Mouse (Mus musculus) testis, adult 2 months (tissue): Measurements from ENCODE around the gene Hrc. TPM values are rescaled to one million over a fixed set of nuclear protein-coding genes. Genes with fewer than 3 reads are reported as not detected.

Experiments
- H3K27ac ChIP-seq: fragments of 200-500 bp; 2 replicates; pipeline ENCODE4 v1.5.1; 2012; ENCODE audit warnings: low read depth, low read length; ENCODE audit not compliant: control insufficient read depth, insufficient read depth
- H3K27me3 ChIP-seq: fragments of 200-500 bp; 2 replicates; pipeline ENCODE4 v1.6.1; 2012; ENCODE audit warnings: mild to moderate bottlenecking, low read length, moderate library complexity; ENCODE audit not compliant: control insufficient read depth, insufficient read depth
- H3K36me3 ChIP-seq: fragments of 200-500 bp; 2 replicates; pipeline ENCODE4 v1.6.1; 2012; ENCODE audit warnings: mild to moderate bottlenecking, low read length; ENCODE audit not compliant: control insufficient read depth, insufficient read depth
- H3K4me1 ChIP-seq: fragments of 200-500 bp; 2 replicates; pipeline ENCODE4 v1.6.1; 2012; ENCODE audit warnings: low read length; ENCODE audit not compliant: control insufficient read depth, insufficient read depth
- H3K4me3 ChIP-seq: fragments of 200-500 bp; 2 replicates; pipeline ENCODE4 v1.5.1; 2012; ENCODE audit warnings: low read depth, mild to moderate bottlenecking, low read length, moderate library complexity, mixed read lengths; ENCODE audit not compliant: control insufficient read depth
- CTCF ChIP-seq: fragments of 200-500 bp; IDR thresholded peaks from 2 replicates; pipeline ENCODE4 v1.5.1; 2012; ENCODE audit warnings: low read depth, mild to moderate bottlenecking, inconsistent platforms, low read length, moderate library complexity; ENCODE audit not compliant: control insufficient read depth, insufficient read depth, insufficient replicate concordance
- POLR2A ChIP-seq: fragments of 200-500 bp; IDR thresholded peaks from 2 replicates; pipeline ENCODE4 v1.6.1; 2012; ENCODE audit warnings: low read depth, mild to moderate bottlenecking, inconsistent platforms, low read length, moderate library complexity; ENCODE audit not compliant: control insufficient read depth
- polyA plus RNA-seq: library from polyadenylated mRNA; depleted of rRNA; stranded (reverse); fragments of >200 nt; gene quantifications from 2 replicates; pipeline ENCODE4 v1.2.3, GENCODE M21; 2012

The Hrc gene
- polyA plus RNA-seq, 1 experiment = 0.22 TPM

DNA sequence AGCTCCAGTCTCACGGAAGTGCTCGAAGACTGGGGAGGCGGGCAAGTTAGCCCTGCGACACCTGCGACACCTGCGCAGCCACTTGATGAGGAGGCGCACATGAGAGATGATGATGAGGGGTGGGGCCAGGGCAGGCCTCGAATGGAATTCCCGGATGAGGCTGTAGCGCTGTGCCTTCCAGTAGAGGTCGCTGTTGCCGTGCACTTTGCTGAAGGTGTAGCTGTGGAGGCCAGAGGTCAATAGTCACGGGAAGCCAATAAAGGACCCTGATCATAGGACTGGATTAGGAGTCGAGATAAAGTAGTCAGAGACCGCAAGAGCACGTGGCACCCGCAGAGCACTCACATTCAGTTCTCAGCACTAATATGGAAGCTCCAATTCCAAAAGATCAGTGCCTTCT is 29.8 kb upstream of the Hrc start:
- H3K36me3 ChIP-seq = no peaks in the 10 kb centered on the region
- H3K4me1 ChIP-seq = peaks cover 22% of the 10 kb centered on the region
- H3K4me3 ChIP-seq = no peak overlapping the region
- H3K27me3 ChIP-seq = no peaks in the 10 kb centered on the region
- H3K27ac ChIP-seq = no peak overlapping the region
- peak; percentile 95 for TF ChIP-seq CTCF
- TF ChIP-seq POLR2A = no peak

DNA sequence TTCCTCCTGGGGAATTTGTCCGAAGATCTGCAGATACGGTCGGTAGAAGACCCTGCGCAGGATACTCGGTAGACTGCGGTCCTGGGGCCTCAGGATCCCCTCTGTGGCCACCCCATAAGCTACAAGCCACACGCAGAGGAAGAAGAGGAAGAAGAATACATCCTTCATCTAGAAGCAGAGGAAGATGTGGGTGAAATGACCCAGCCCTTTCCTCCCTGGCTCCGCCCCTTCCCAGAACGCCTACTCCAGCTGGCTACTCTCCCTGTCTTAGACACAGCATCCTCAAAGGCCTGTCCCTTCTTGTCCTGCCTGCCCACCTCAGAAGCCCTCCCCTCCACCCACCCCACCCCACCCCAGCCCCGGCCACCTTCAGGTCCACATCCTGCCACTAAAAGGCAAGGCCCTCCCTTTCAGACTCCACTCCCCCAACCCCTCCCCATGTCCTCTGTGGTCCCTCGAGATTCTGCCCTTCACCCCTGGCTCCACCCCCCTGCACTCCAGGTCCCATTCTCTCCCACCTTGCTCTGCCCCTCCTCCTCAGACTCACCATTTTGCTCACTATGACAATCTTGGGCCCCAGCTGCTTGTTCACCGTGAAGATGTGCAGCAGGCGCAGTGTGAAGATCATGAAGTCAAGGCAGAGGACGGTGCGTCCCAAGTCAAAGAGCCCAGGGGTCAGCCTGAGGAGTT is 26.4 kb upstream of the Hrc start:
- peaks cover 22% of the 10 kb centered on the region for H3K4me1 ChIP-seq
- H3K4me3 ChIP-seq = no peak overlapping the region
- H3K27ac ChIP-seq = no peak overlapping the region
- H3K27me3 ChIP-seq = no peaks in the 10 kb centered on the region
- no peaks in the 10 kb centered on the region for H3K36me3 ChIP-seq
- no peak for TF ChIP-seq CTCF
- no peak for TF ChIP-seq POLR2A

DNA sequence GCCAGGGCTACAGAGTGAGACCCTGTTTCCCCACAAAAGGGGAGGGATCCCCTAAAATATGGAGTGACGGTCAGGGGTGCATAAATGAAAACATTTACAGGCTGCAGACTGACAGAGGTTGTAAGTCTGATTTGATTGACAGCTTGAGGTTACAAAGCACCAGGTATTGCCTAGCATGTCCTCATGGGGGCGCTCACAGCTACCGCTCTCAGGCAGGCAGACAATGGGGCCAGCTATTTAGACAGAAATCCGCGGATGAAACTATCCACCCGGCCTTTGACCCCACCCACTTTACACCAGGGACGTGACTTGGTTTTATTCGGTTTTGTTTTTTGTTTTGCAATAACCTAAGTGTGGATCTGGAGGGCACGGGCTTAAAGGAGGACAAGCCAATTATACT is 25.6 kb upstream of the Hrc start:
- H3K27me3 ChIP-seq = no peaks in the 10 kb centered on the region
- H3K4me1 ChIP-seq = peaks cover 20% of the 10 kb centered on the region
- H3K4me3 ChIP-seq = no peak overlapping the region
- TF ChIP-seq POLR2A = no peak
- TF ChIP-seq CTCF = peak; percentile 66; the same call in 1 of the 2 replicates
- H3K36me3 ChIP-seq = no peaks in the 10 kb centered on the region
- H3K27ac ChIP-seq = no peak overlapping the region

DNA sequence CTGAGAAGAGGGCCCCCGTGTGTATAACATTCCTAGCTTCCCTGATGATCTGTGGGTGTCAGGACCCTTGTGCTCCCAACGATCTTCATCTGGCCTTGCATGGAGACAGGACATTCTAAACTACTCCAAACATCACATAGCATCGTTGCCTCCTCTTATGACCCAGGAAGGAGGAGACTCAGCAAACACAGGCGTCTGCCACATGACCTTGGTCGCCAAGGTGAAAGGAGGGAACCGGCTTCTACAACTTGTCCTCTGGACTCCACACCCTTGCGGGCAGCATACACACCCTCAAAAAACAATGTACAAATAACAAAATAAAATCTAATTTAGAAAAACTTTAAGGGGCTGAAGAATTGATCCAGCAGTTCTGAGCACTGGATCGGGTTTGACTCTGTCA is 23.1 kb upstream of the Hrc start:
- no peak for TF ChIP-seq POLR2A
- TF ChIP-seq CTCF = no peak
- Histone ChIP-seq H3K4me1 (peaks cover 18% of the 10 kb centered on the region), H3K4me3 (no peak overlapping the region), H3K27ac (no peak overlapping the region), H3K36me3 (no peaks in the 10 kb centered on the region), H3K27me3 (no peaks in the 10 kb centered on the region)

DNA sequence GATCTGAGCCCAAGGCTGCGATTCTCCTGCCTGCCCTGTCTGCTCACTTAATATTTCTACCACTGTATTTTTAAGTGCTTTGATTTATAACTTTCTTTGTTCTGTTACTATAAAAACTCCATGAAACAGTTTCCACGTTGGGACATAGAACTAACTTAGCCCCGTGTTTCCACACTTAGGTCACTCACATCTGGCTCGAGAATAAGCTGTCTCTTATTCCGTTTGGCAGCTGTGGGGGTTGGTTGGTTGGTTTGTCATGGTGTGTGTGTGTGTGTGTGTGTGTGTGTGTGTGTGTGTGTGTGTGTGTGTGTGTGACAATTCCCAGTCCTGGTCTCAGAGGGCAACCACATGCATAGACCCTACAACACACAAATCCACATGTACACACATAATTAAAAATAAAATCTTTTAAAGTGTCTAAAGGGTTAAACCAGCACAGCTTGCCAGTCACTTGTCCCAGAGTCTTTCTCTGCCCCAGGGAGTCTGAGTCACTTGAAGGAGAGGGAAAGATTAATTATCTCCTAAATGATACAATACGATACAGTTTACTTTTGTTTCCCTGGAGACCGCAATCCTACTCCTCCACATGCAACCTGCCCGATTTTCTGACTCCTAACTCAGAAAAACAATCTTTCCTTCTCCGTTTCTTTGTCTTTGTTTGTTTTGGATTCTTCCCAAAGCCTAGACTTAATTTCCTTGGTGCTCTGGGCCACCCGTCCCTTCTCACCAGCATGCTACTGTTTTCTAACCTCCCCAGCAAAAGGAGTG is 22.2 kb upstream of the Hrc start:
- no peak for TF ChIP-seq CTCF
- no peak for TF ChIP-seq POLR2A
- Histone ChIP-seq H3K4me3 (no peak overlapping the region), H3K27ac (peak overlapping the region; percentile 46; the same call in 1 of the 2 replicates), H3K4me1 (peaks cover 18% of the 10 kb centered on the region), H3K27me3 (no peaks in the 10 kb centered on the region), H3K36me3 (no peaks in the 10 kb centered on the region)

DNA sequence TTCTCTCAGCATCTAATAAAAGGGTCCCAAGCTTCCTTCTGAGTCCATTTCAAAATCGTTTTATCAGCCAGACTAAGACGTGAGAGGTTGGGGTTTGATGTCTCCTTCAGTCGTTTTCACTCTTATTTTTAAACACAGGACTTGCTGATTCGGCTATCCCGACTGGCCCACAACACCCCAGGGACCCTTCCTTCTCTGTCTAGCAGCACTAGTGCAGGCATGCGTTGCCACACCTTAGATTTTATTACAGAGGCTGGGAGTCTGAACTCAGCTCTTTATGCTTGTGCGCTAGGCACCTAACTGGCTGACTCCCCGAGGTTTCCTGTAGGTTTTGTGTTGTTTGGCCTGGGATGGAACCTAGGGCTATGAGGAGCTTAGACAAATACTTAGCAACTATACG is 21.6 kb upstream of the Hrc start:
- Histone ChIP-seq H3K27me3 (no peaks in the 10 kb centered on the region), H3K27ac (peak overlapping the region; percentile 46), H3K36me3 (no peaks in the 10 kb centered on the region), H3K4me1 (peaks cover 13% of the 10 kb centered on the region), H3K4me3 (no peak overlapping the region)
- TF ChIP-seq POLR2A (no peak), CTCF (no peak)

DNA sequence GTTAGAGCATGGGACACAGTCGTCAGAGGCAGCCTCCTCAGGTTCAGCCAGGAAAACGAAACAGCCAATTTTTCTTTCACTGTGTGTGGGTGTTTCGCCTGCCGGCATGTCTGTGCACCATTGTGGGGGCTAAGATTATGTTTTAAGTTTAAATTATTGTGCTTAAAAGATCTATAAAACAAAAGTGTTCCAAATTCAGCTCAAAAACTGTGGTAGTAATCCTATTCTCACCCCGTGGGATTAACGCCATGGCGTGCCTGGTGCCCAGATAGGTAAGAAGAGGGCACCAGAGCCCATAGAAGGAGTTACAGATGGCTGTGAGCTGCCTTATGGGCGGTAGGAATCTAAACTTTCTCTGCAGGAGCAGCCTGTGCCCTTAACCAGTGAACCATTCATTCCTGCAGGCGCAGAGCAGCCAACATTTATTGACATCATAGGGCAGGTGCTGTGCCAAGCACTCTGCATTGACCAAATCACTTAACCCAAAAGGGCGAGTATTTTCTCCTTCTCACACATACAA is 19.8 kb upstream of the Hrc start:
- H3K27me3 ChIP-seq = no peaks in the 10 kb centered on the region
- H3K27ac ChIP-seq = no peak overlapping the region
- H3K36me3 ChIP-seq = no peaks in the 10 kb centered on the region
- H3K4me1 ChIP-seq = peaks cover 3% of the 10 kb centered on the region; the same call in 1 of the 2 replicates
- TF ChIP-seq CTCF = no peak
- no peak for TF ChIP-seq POLR2A
- H3K4me3 ChIP-seq = no peak overlapping the region
